Mouse (Mus musculus) ovary, postnatal 10 days (tissue): ENCODE data around the gene Mxi1.

Experiments
- DNase-seq: peaks from one replicate; pipeline ENCODE4 v3.0.0; 2022; ENCODE audit warnings: low spot score

Mxi1 gene

GRCm38 (mm10) chr19:53399213-53399612, 88.9 kb downstream of the Mxi1 start:
- DNase-seq: no peak

- no peak for DNase-seq
Observed at GRCm38 (mm10) chr19:53400332-53401110, 90.2 kb downstream of the Mxi1 start.

GRCm38 (mm10) chr19:53402741-53403432, 92.6 kb downstream of the Mxi1 start:
- DNase-seq: no peak

- DNase-seq: no peak
Observed at GRCm38 (mm10) chr19:53404219-53404836, 94.0 kb downstream of the Mxi1 start.

- DNase-seq: no peak
Observed at GRCm38 (mm10) chr19:53404837-53405356, 94.6 kb downstream of the Mxi1 start.

- no peak for DNase-seq
Observed at GRCm38 (mm10) chr19:53405810-53406209, 95.5 kb downstream of the Mxi1 start.

- no peak for DNase-seq
Observed at GRCm38 (mm10) chr19:53407350-53407749, 97.0 kb downstream of the Mxi1 start.

- no peak for DNase-seq
Observed at GRCm38 (mm10) chr19:53408398-53408797, 98.1 kb downstream of the Mxi1 start.

GRCm38 (mm10) chr19:53409663-53410307, 99.5 kb downstream of the Mxi1 start:
- DNase-seq: no peak

GRCm38 (mm10) chr19:53412149-53412848, 102.0 kb downstream of the Mxi1 start:
- no peak for DNase-seq

GRCm38 (mm10) chr19:53413617-53414380, 103.5 kb downstream of the Mxi1 start:
- DNase-seq: no peak

- no peak for DNase-seq
Observed at GRCm38 (mm10) chr19:53414650-53415049, 104.3 kb downstream of the Mxi1 start.

- no peak for DNase-seq
Observed at GRCm38 (mm10) chr19:53415198-53415597, 104.9 kb downstream of the Mxi1 start.

GRCm38 (mm10) chr19:53419834-53420233, 109.5 kb downstream of the Mxi1 start:
- no peak for DNase-seq

- DNase-seq: peak; percentile 38
Observed at GRCm38 (mm10) chr19:53420924-53421582, 110.7 kb downstream of the Mxi1 start.

GRCm38 (mm10) chr19:53421583-53422188, 111.4 kb downstream of the Mxi1 start:
- no peak for DNase-seq

GRCm38 (mm10) chr19:53422358-53423308, 112.3 kb downstream of the Mxi1 start:
- DNase-seq: no peak

GRCm38 (mm10) chr19:53423341-53423753, 113.0 kb downstream of the Mxi1 start:
- DNase-seq: no peak
